Mouse (Mus musculus) thymus, postnatal 10 days (tissue): ENCODE results near the gene Apopt1.

Experiments used
- DNase-seq, 2 experiments: peaks; one replicate each; pipeline ENCODE4 v3.0.0; 2021; ENCODE audit warnings: low spot score in 2 of 2

Apopt1 gene

DNA sequence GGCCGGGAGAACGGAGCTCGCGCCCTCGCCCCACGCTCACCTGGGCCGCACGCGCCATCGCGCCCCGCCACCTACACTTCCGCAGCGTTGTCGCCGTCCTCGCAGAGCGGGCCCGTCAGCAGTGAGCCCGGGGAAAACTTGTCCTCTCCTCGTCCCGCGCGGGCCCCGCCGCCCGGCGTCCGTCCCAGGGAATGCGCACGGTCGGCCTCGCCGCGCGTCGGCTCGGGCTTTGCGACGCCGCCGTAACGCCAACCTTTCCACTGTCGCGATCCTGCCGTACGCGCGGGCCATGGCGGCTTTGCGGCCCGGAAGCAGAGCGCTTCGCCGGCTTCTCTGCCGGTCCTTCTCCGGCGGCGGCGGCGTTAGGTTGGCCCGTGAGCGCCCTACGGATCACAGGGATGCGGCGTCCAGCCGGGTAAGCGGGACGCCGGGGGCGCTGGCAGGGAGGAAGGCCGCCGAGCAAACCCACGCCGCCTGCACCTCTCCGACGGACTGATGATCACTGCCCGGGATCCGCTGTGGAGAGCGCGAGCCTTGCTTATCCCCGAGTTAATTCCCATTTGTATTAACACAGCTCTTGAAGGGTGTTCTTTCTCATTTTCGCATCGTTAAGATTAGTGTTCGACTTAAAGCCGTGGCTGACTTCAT, at the start of gene Apopt1, which contains the start of gene Bag5:
Gene Apopt1, plus strand, starts transcription at position 258 of the 648 bp plus-strand sequence.
Gene Bag5, minus strand, starts transcription at position 254 of the 648 bp plus-strand sequence.
- peak; percentile 88 to 92 for DNase-seq

- no peak for DNase-seq
These were observed 48.9 kb upstream of the Apopt1 start for GRCm38 (mm10) chr12:111664144-111664634.

DNA sequence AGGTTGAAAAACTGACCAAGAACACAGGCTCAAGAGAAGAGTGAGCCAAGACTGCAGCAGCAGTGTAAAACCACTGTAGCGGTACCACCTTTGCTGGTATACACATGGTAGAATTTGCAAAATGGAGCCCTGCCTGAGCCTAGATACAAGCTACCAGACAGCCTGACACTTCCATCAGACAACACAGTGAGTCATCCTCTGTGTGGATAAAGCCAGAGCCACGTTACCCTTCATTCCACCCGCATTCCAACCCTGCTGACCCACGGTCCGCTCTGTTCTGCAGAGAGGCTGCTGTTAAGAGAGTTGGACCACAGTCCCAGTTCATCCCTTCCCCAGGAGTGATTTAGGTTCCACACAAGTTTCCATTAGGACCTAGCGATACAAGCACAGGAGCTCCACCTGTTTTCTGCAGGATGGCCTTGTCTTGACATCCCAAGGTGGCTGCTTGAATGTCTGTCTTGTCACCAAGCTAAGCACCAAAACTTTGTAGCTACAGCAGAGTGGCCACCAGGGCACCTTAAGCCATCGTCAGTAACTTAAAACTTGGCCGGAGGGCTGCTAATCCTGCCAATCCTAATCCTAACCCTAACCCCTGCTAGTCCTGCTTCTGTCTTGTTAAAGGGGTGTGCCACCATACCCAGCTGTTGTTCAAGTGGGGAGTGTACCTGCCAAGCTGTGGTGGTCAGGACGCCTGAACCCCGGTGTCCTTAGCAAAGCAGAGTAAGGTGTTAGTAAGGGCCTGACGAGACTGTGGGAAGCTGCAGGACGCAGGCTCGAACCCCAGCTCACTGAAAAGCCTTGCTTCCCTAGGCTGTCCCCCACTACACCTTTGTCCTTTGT, 47.8 kb upstream of the Apopt1 start:
- no peak for DNase-seq

GRCm38 (mm10) chr12:111666380-111666779, 46.7 kb upstream of the Apopt1 start:
- DNase-seq = no peak

GRCm38 (mm10) chr12:111667421-111667820, 45.6 kb upstream of the Apopt1 start:
- DNase-seq = no peak

DNA sequence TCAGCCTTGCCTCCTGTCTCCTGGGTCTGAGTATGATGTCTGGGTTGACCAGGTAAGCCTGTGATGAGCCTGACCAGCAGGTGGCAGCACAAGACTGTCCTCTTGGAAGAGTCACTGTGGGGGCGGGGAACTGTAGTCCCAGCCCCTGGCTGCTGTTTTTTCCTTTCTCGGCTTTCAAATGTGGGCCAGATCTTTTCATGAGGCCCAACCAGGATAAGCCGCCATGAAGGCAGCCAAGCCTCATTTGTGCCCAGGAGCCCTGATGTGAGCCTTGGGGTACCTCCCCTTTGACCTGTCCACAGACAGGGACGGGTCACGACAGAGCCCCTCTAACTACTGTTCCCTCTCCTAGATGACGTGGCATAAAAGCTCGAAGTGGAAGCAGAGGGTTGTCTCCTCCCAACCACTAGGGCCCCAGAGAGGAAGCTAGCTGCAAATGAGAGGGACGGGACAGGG, 44.6 kb upstream of the Apopt1 start:
- DNase-seq = peak; percentile 90 to 100

- no peak for DNase-seq
These were observed 43.9 kb upstream of the Apopt1 start for GRCm38 (mm10) chr12:111669000-111669788.

- DNase-seq = no peak
These were observed 43.1 kb upstream of the Apopt1 start for GRCm38 (mm10) chr12:111669961-111670360.

GRCm38 (mm10) chr12:111670371-111670971, 42.6 kb upstream of the Apopt1 start:
- DNase-seq = no peak

- no peak for DNase-seq
These were observed 42.1 kb upstream of the Apopt1 start for GRCm38 (mm10) chr12:111670976-111671375.

GRCm38 (mm10) chr12:111671431-111671902, 41.6 kb upstream of the Apopt1 start:
- DNase-seq = peak in 1 of 2 experiments; percentile 62

DNA sequence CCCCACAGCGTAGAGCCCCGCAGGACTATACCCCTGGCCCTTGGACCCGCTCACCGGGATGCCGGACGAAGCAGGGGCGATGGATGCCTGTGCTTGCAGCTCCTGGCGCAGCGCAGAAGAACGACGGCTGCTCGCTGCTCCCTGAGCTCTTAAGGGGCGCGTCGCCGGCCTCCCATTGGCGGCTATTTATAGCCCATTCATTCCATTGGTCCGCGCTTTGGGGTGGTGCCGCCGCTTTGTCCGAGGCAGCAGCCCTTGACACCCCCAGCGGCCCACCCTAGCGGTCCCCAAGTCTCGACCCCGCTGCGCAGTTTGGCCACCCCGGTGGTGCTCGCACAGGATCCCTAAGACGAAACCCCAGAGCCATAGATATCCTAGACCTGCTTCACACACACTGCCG, 40.9 kb upstream of the Apopt1 start, which contains the start of gene Ckb:
Gene Ckb, minus strand, starts transcription at position 163 of the 400 bp plus-strand sequence.
- no peak for DNase-seq

DNA sequence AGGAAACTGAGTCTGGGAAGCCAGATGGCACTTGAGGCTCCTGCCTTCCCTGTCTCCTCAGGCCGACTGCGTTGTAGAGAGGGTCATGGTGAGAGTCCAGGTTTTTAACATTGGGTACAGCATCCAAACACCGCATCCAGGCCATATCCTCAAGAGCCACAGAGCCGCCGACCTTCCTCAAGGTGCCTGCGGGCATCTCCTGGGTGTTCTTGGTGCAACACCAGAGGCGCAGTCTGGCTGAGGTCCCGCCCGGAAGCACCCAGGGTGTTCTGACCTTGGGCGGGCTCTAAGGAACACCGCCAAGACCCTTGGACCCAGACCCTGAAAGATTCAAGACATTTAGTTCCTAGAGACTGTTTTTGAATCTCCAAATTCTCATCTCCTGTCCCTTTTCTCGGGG, 40.5 kb upstream of the Apopt1 start:
- DNase-seq = no peak

DNA sequence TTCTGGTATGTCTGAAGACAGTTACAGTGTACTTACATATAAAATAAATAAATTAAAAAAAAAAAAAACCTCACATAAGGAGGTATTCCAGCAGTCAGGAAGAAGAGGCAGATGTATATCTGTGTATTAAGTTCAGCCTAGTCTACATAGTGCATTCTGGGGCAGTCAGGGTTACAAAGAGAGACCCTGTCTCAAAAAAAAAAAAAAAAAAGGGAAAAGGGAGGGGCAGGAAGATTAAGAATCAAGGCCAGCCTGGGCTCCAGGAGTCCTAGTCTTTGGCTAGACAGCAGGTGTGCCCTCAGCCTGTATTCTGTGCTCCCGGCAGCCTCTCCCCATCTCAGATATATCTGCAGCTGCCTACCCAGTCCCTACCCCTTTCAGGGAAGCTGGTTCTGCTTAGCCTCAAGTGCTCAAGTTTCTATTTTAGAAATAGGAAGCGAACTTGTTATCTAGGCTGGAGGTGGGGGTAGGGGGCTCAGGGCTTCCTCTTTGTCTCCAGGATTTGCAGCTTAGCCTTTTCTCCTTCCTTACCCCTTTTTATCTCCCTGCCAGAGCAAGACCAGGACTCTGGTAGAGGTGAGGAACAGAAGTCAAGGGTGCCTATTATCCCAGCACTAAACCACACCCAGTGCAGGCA, 38.1 kb upstream of the Apopt1 start:
- no peak for DNase-seq

DNA sequence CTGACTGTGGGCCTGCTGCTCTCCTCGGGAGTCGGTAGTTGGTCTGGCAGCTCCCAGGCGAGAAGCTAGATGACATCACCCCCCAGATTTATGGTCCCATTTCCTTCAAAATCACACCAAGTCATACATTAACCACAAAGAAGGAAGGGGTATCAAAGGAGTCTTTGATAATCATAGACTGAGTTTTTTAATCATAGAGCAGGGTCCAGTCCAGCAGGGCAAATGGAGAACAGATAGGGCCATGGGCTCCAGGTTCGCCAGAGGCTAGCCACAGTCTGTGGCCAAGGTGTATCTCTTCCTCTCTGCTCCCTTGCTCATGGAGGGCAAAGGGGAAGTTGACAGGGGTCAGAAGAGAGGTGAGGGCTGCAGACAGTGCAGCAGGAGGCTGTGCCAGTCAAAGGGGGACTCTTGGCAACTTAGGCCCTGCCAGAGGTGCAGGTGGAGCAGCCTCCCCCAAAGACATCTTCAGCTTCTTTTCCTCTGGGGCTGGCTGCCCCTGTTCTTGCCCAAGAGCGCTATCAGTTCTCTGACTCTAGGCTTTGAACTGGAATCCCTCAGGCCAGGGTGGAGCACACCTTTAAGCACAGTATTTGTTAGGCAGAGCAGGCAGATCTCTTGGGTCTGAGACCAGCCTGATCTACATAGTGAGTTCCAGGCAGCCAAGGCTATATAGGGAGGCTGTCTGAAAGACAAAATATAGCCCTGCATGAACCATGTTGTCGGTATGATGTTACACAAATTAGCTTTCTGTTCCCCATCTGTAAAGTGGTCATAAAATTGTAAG, 37.1 kb upstream of the Apopt1 start:
- DNase-seq = no peak

DNA sequence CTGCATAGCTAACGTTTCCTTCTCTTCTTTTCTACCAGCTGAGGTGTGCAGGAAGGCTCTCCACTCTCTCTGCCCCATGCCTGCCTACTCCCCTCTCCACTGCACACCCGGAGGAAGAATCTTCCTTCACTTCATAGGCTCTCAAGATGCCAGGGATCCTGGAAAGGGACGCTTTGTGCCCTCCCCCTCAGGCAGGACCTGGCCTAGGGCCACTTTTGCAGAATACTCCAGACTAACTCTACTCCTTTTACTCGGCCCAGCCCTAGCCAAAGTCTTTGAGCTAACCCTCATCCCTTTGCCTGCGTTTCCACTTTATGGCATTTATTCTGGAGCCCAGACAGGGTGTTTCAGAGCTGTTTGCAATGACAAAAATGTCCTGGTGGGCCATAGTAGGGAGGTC, 35.6 kb upstream of the Apopt1 start:
- DNase-seq = no peak

DNA sequence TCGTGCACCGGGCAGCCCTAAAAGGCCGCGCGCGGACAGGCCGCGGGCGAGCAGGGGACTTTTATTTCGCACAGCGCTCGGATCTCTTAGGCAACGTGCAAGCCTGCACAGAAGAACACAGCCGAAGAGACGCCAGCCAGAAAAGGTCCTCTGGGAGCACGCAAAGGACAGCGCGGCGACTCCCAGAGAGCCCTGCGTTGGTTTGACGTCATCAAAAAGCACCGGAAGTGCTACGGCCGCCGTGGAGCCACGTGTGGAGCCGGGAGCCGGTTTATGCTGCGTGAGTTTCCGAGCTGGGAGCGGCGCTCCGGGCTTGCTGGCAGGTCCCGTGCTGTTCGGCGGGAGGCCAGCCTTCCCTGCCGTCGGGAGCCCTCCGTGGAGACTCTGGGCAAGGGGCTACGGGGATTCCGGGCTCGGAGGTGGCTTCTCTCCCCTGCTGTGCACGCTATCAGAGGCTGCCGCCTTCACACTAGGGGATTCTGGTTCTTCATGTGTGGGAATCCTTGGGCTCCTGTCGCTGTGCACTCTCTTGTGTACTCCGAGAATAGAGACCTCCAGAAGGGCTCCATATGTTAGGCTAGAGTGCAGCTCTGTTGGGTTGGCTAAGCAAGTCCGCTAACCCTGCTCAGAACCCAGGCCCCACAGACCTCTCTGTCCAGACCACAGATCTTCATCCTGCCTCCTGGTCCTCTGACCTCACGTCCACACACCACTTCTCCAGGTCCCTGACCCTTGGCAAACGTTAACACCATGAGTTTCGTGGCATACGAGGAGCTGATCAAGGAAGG, 35.0 kb upstream of the Apopt1 start, which contains the start of gene Trmt61a:
Gene Trmt61a, plus strand, starts transcription at position 224 of the 788 bp plus-strand sequence.
- peak; percentile 80 to 90 for DNase-seq

GRCm38 (mm10) chr12:111678670-111678933, 34.5 kb upstream of the Apopt1 start:
- no peak for DNase-seq

DNA sequence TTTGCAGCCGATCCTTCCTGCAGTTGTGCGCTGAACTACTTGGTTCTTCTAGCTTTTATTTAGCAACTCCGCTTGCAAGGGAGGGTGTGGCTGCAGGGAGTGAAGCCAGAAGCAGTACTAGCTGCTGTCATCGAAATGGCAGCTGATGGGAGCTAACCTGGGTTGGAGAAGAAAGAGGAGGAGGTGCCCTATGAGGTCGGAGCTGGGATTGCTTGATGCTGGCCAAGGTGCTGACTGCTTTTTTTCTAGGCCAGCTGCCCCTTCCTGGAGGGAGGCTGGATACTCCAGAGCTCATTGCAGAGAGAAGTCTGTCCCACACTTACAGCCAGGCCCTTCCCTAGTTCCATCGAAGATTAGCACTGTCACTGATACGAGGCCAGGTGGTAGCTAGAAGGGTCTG, 34.1 kb upstream of the Apopt1 start:
- DNase-seq = no peak
